Mouse (Mus musculus) liver, adult 2 months (tissue): ENCODE measurements around the gene 2010003K11Rik. TPM values are rescaled to one million over a fixed set of nuclear protein-coding genes. Genes with fewer than 3 reads are reported as not detected.
"Not testable (repeated sequence)": the region's sequence is repeated elsewhere in the genome, so short reads cannot be mapped to it uniquely, and the experiment has no call there.

Source experiments
- DNase-seq: peaks from one replicate; pipeline ENCODE4 v3.0.0-alpha.2; 2011; ENCODE audit warnings: low read depth, low spot score; ENCODE audit errors: extremely low read depth
- H3K27ac ChIP-seq: fragments of 200-500 bp; replicated peaks from 2 replicates; pipeline ENCODE4 v1.5.1; 2012; ENCODE audit warnings: low read depth, mild to moderate bottlenecking, control low read depth, inconsistent platforms, low read length; ENCODE audit not compliant: insufficient read depth
- H3K27me3 ChIP-seq: fragments of 200-500 bp; 2 replicates; pipeline ENCODE4 v1.6.1; 2012; ENCODE audit warnings: mild to moderate bottlenecking, moderate library complexity, low read length, inconsistent platforms; ENCODE audit not compliant: control insufficient read depth, insufficient read depth
- H3K36me3 ChIP-seq: fragments of 200-500 bp; 2 replicates; pipeline ENCODE4 v1.6.1; 2012; ENCODE audit warnings: low read length, inconsistent platforms; ENCODE audit not compliant: control insufficient read depth, insufficient read depth
- H3K4me1 ChIP-seq: fragments of 200-500 bp; 2 replicates; pipeline ENCODE4 v1.6.1; 2011; ENCODE audit warnings: low read length; ENCODE audit not compliant: control insufficient read depth, insufficient read depth
- H3K4me3 ChIP-seq: fragments of 200-500 bp; 2 replicates; pipeline ENCODE4 v1.5.1; 2011; ENCODE audit warnings: low read depth, mild to moderate bottlenecking, control low read depth, low read length, moderate library complexity; ENCODE audit not compliant: insufficient read depth
- H3K79me2 ChIP-seq: fragments of 200-500 bp; 2 replicates; pipeline ENCODE4 v1.6.1; 2012; ENCODE audit warnings: inconsistent platforms, mild to moderate bottlenecking, low read length, moderate library complexity; ENCODE audit not compliant: control insufficient read depth, insufficient read depth
- H3K9ac ChIP-seq: fragments of 200-500 bp; 2 replicates; pipeline ENCODE4 v1.6.1; 2012; ENCODE audit warnings: low read depth, mild to moderate bottlenecking, control low read depth, inconsistent platforms, low read length
- CTCF ChIP-seq: fragments of 200-500 bp; IDR thresholded peaks from 2 replicates; pipeline ENCODE4 v1.5.1; 2011; ENCODE audit warnings: low read depth, low read length, control low read depth
- POLR2A ChIP-seq: fragments of 200-500 bp; IDR thresholded peaks from 2 replicates; pipeline ENCODE4 v1.6.1; 2011; ENCODE audit warnings: low read length, control low read depth; ENCODE audit not compliant: insufficient read depth; ENCODE audit errors: extremely low read depth
- WGBS: fragments of 180-500 bp; shearing (Covaris S2); methylation state at CpG from one replicate; pipeline ENCODE4 v1.1.7; 2018; 5-methylcytosine and 5-hydroxymethylcytosine counted together
- polyA plus RNA-seq: library from polyadenylated mRNA; depleted of rRNA; stranded (reverse); fragments of >200 nt; gene quantifications from 2 replicates; pipeline ENCODE4 v1.2.3, GENCODE M21; 2012
- total RNA-seq: library from RNA; depleted of rRNA; stranded (reverse); fragments of >200 nt; gene quantifications from 2 replicates; pipeline ENCODE4 v1.2.3, GENCODE M21; 2014

The 2010003K11Rik gene
- total and polyA plus RNA-seq, 2 experiments, result 6.3 to 7.5 TPM

- H3K4me1 ChIP-seq, result no peaks in the 10 kb centered on the region; the same call in 1 of the 2 replicates
- 37% methylated on average over 8 of the region's 8 CpGs for WGBS
- no peaks in the 10 kb centered on the region for H3K27me3 ChIP-seq
- no peak overlapping the region for H3K27ac ChIP-seq
- H3K79me2 ChIP-seq, result no peaks in the 10 kb centered on the region
- DNase-seq, result peak; percentile 76
- no peaks in the 10 kb centered on the region for H3K36me3 ChIP-seq
- no peak overlapping the region for H3K9ac ChIP-seq
- TF ChIP-seq POLR2A (no peak), CTCF (no peak)
- H3K4me3 ChIP-seq, result no peak overlapping the region
Observed at GRCm38 (mm10) chr19:4461981-4462380, 36.4 kb downstream of the 2010003K11Rik start.

GRCm38 (mm10) chr19:4456227-4456626 lies 42.2 kb downstream of the 2010003K11Rik start:
- H3K4me3 ChIP-seq, result no peak overlapping the region; the same call in 1 of the 2 replicates
- 18% methylated on average over 11 of the region's 11 CpGs for WGBS
- no peaks in the 10 kb centered on the region for H3K36me3 ChIP-seq
- H3K4me1 ChIP-seq, result no peaks in the 10 kb centered on the region
- H3K27me3 ChIP-seq, result no peaks in the 10 kb centered on the region
- peak; percentile 71 for TF ChIP-seq CTCF
- TF ChIP-seq POLR2A, result no peak
- no peaks in the 10 kb centered on the region for H3K79me2 ChIP-seq
- H3K9ac ChIP-seq, result no peak overlapping the region
- DNase-seq, result no peak
- H3K27ac ChIP-seq, result no peak overlapping the region

GRCm38 (mm10) chr19:4455071-4455800 lies 43.1 kb downstream of the 2010003K11Rik start:
- Histone ChIP-seq H3K4me3 (no peak overlapping the region), H3K36me3 (no peaks in the 10 kb centered on the region), H3K79me2 (no peaks in the 10 kb centered on the region), H3K9ac (no peak overlapping the region), H3K27ac (no peak overlapping the region), H3K27me3 (no peaks in the 10 kb centered on the region), H3K4me1 (no peaks in the 10 kb centered on the region)
- no peak for DNase-seq
- WGBS, result 86% methylated on average over 15 of the region's 15 CpGs
- TF ChIP-seq POLR2A (no peak), CTCF (no peak)

DNA sequence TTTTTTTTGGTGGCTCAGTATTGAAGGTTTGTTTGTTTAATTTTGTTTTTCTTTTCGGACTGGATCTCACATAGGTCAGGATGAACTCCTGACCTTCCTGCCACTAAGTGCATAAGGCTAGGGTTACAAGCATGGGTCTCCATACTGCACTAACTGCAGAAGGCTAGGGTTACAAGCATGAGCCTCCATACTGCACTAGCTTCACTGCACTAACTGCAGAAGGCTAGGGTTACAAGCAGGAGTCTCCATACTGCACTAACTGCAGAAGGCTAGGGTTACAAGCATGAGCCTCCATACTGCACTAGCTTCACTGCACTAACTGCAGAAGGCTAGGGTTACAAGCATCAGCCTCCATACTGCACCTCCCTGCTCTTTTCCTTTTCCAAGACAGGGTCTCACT lies 44.3 kb downstream of the 2010003K11Rik start:
- H3K36me3 ChIP-seq, H3K4me1 ChIP-seq, H3K79me2 ChIP-seq, H3K9ac ChIP-seq, H3K27ac ChIP-seq, H3K27me3 ChIP-seq, H3K4me3 ChIP-seq, DNase-seq: not testable (repeated sequence)
- 7% methylated on average over 1 of the region's 1 CpGs for WGBS

GRCm38 (mm10) chr19:4452525-4452924 lies 45.9 kb downstream of the 2010003K11Rik start:
- no peaks in the 10 kb centered on the region for H3K27me3 ChIP-seq
- H3K79me2 ChIP-seq, result no peaks in the 10 kb centered on the region
- no peak for TF ChIP-seq CTCF
- no peak for TF ChIP-seq POLR2A
- no peak overlapping the region for H3K27ac ChIP-seq
- H3K9ac ChIP-seq, result no peak overlapping the region
- WGBS, result 86% methylated on average over 4 of the region's 4 CpGs
- DNase-seq, result no peak
- no peak overlapping the region for H3K4me3 ChIP-seq
- no peaks in the 10 kb centered on the region for H3K36me3 ChIP-seq
- H3K4me1 ChIP-seq, result no peaks in the 10 kb centered on the region

- Histone ChIP-seq H3K27me3 (no peaks in the 10 kb centered on the region), H3K4me3 (no peak overlapping the region), H3K9ac (no peak overlapping the region), H3K79me2 (no peaks in the 10 kb centered on the region), H3K27ac (no peak overlapping the region), H3K36me3 (no peaks in the 10 kb centered on the region), H3K4me1 (no peaks in the 10 kb centered on the region)
- TF ChIP-seq CTCF (no peak), POLR2A (no peak)
- DNase-seq, result no peak
- 91% methylated on average over 5 of the region's 5 CpGs for WGBS
Observed at GRCm38 (mm10) chr19:4451965-4452364, 46.4 kb downstream of the 2010003K11Rik start.
